Mouse (Mus musculus): ENCODE measurements around the gene Shisa8.

Gene Shisa8

DNA sequence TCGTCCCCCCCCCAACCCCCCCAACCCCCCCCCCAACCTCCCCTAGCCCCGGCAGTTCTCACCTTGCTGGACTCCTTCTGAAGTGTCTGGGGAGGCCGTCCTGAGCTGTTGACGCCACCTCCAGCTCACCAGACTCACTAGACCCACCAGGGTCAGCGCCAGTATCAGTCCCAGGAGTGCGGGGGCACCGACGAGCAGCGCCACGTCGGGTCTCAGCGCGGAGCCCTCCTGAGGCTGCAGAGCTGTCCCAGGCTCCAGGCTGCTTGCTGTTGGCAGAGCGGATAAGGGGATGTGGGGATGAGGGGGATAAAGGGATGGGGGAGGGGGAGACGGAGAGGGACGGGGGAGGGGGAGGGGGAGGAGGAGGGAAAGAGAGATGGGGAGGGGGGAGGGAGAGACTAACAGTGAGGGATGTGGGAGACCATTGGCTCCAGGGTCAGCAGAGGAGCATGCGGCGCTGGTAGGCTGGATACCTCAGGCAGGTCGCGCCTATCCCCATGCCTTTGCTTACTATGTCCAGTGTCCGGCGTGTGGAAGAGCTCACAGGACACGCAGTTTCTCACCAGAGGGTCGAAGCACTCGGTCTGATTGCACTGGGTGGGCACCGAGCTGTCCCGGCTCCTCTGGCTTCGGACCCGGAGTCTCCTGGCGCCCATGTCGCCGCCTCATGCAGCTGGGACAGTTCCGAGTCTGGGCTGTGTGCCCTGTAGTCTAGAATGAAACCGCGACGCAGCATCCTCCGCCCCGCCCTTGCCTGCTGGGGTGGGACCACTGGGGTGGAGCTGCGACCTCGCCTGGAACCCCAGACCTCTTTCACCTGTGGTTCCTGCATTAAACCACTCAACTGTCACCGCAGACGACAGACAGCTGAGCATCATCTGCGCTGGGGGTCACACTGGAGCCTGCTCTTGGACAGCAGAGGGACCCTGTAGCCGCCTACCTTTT lies 11.3 kb upstream of the Shisa8 start, which contains the start of gene Tnfrsf13c:
Gene Tnfrsf13c (minus strand): TSS at position 713 of the 945 bp plus-strand sequence.
- peak; percentile 43 to 47 for DNase-seq (ENCODE audit: low read depth in 2 of 2, low spot score in 2 of 2)

DNA sequence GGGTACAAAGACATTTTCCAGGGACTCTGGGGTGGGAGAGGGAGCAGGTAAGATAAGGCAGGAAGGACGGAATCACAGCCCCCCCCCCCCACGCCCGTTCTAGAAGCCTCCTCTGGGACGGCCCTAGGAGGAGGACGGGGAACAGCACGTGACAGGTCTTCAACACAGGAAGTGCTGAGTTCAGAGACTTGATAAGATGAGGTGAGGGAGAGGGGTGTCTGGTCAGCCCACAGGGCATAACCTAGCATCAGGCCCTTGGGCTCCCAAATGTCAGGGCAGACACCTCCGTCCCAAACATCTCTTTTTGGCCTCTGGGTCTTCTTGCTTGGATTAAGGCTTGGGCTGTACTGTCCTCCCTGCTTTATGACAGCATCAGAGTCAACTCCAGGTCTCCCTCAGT lies 10.6 kb upstream of the Shisa8 start:
- DNase-seq (ENCODE audit: low read depth in 2 of 2, low spot score in 2 of 2) = no peak

DNA sequence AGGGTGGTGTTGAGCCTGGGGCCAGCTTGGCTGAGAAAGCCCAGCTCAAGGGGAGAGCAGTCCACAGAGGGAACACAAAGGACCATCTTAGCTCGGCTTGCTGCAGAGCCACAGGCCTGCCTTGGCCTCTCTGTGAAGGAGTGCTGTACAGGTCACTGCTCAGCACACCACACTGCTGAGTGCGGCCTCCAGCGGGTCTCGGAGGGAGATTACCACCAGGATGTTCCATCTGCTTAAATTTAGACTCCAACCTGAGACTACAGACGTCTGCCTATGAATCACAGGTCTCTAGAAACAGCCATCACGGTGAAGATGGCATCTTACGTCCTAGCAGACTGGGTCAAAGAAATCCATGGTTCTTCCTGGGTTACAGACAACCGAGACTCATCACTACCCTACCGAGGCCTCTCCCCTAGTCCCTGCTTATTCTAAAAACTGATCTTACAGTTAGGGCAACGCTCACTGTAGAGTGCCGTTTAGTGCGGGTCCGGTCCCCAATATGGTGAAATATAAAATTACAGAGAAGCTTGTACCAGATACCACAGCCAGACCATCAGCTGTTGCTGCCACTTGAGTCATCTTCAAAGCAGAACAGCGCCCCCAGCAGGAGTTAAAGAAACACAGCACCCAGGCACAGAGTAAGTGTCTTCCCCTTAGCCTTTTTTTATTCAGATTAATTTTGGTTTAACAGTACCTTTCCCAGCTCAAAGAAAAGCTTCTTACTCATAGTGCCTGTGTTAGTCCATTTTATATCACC lies 8.7 kb upstream of the Shisa8 start:
- DNase-seq (ENCODE audit: low read depth in 2 of 2, low spot score in 2 of 2) = no peak

DNA sequence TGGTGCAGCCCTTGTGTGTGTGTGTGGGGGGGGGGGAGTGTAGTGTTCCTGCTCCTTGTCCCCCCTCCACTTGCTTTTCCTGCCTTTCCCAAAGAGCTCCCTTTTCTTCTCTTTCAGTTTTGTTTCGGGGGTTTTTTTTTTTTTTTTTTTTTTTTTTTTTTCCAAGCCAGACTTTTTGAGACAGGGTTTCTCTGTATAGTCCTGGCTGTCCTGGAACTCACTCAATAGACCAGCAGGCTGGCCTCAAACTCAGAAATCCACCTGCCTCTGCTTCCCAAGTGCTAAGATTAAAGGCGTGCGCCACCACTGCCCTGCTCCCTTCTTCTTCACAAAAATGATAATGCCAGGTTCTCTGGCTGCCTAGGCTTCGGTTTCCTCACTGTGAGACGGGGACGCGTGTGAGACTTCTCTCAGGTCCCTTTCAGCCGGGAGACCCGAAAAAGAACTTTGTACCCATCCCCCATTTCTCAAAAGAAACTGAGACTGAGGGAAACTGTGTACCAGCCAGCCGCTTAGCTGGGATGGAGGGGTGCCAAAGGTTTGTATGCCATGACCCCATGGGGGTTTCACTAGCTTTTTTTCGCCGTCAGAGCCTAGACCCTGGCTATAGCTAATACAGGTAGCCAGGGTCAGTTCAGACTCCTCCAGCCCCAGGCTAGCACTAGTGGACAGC lies 7.5 kb upstream of the Shisa8 start:
- no peak for DNase-seq (ENCODE audit: low read depth in 2 of 2, low spot score in 2 of 2)

DNA sequence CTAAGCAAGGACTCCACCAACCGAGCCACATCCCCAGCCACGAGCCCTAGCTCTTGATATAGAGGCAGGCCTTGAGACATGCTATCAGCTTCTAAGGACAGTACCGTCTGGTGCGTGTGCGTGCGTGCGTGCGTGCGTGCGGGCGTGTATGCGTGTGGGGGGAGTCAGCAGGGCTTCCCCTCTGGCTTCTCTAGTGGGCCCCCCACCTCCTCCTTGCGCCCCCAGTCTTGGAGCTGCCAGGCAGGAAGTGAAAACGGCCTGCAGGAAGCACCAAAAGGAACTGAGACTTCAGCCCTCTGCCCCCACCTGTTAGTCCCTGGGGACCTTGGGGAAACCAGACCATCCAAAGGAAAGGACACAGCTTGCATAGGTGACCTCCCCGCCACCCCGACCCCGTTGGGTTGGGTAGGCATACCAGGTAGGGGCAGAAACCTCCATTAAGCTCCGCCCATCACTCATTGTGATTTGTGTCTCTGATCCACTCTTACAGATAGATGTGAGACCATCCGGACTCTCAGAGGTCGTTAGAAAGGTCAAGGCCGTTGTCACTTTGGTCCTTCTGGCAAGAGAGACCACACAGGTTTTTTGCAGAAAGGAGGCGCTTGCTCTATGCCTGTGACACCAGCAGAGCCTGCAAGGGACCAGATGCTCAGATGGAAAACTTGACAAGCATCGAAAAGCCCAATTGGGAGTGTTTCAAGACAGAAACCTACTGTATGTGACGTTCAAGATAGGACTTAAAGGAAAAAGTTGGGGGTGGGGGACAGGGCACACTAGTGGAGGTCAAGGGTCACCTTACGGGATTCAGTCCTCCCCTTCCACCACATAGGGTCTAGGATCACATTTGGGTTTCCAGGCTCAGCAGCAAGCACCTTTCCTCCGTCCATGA lies 6.4 kb upstream of the Shisa8 start:
- DNase-seq (ENCODE audit: low read depth in 2 of 2, low spot score in 2 of 2) = no peak

DNA sequence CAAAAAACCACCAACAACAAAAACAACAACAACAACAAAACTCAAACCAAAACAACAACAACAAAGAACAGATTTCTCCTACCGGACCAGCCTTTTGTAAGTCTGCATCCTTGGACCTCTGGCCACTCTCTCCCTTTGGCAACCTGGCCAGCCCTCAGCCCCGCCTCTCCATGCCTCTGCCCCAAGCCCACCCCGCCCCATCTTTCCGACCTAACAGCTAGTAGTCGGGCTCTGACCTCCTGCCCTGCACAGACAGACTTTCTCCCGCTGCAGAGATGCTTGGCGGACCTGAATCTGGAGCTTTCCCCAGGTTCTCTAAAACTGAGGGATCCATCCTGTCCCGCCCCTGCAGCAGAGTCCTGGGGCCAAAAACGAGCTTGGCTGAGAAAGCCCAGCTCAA lies 5.4 kb upstream of the Shisa8 start:
- no peak for DNase-seq (ENCODE audit: low read depth in 2 of 2, low spot score in 2 of 2)

DNA sequence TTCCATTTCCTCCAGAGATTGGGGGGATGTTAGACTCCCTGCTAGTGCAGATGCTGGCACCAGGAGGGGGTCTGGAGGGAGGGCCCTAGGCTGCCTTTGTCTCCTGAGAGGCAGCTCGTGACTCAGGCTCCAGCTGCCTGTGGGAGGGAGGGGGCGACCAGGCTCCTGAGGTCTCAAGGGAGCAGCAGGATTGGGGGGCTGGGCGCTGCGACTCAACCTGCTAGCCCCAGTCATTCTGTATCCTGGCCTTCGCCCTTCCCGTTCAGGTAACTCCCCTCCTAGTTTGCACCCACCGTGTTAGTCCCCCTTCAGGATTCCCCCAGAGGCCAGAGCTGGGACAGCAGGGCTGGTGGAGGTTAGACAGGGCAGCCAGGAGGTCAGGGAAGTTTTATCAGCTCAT lies 4.4 kb upstream of the Shisa8 start:
- DNase-seq (ENCODE audit: low read depth in 2 of 2, low spot score in 2 of 2) = no peak

DNA sequence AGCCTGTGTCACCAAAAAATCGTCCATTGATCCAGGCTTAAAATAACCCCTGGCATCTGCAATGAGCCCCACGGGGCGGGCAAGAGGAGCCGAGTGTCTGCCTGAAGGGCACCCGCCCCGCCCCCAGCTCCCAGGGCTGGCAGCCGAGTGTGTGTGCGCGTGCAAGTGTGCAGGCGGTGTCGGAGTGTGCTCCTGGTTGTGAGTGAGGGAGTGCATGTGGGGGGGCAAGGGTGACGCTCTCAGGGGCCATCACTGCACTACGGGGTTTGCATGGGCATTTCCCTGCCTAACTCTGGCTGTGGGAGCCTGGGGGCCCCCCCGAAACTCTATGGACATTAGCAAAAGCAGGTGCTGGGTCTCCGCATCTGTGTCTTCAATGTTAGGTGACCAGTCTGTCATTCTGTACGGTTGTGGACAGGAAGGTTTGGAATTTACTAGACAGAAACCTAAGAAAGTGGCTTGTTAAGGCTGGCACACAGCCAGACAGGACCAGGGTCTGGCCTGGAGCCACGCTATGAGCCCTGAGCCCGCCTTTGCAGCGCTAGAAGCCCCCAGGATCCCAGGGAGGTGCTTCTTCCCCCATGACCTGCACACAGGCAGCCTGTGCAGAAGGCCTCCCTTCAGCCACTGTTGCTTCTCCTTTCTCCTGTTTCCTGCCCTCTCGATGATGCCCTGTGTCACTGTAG lies 3.7 kb upstream of the Shisa8 start:
- no peak for DNase-seq (ENCODE audit: low read depth in 2 of 2, low spot score in 2 of 2)

DNA sequence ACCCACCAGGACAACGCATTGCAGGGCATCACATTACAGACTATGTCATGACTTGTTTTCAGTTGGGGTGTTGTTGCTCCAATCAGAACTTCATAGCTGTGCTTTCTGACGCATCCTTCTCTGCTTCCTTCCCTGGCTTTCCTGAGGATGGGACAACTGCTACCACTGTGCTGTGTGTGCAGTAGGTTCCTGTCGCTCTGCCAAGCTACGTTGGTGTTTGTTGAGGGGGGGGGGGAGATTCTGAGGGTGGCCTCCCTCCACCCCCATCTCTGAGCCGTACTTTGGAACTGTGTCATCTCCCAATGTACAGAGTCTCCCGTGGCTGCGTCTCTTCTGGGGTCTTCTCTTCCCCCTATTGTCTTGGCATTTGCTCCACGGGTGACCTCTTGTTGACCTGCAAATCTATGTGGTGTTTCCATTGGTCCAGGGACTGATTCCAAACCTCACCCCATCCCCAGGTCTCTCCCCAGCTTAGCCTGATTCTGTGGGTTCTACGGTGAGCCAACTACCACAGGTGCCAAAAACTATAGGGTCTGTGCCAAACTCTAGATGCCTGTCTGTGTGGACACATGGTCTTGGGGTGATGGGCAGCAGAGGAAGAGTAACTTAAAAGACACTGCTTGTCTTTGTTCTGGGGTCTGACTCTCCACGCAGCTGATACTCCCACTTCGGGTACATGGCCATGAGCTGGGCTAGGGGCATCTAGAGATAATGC lies 2.9 kb upstream of the Shisa8 start:
- no peak for DNase-seq (ENCODE audit: low read depth in 2 of 2, low spot score in 2 of 2)

DNA sequence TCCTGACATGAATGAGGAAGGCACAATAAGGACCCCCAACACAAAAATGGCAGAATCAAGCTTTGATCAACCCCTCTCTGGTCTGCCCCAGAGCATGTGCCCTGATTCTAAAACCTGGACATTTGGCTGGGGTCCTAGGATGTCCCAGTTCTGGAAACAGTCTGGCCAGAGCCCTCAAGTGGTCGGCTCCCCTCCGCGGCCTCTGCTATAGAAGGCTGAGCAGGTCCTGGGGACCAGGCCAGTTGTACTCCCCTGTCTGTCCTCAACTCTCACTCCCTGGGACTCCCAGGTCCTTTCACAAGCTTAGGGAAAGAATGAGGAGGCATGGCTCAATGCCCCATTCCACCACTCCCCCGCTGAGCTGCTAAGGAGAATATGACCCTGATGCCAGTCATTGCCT lies 607 bp upstream of the Shisa8 start:
- no peak for DNase-seq (ENCODE audit: low read depth in 2 of 2, low spot score in 2 of 2)

DNA sequence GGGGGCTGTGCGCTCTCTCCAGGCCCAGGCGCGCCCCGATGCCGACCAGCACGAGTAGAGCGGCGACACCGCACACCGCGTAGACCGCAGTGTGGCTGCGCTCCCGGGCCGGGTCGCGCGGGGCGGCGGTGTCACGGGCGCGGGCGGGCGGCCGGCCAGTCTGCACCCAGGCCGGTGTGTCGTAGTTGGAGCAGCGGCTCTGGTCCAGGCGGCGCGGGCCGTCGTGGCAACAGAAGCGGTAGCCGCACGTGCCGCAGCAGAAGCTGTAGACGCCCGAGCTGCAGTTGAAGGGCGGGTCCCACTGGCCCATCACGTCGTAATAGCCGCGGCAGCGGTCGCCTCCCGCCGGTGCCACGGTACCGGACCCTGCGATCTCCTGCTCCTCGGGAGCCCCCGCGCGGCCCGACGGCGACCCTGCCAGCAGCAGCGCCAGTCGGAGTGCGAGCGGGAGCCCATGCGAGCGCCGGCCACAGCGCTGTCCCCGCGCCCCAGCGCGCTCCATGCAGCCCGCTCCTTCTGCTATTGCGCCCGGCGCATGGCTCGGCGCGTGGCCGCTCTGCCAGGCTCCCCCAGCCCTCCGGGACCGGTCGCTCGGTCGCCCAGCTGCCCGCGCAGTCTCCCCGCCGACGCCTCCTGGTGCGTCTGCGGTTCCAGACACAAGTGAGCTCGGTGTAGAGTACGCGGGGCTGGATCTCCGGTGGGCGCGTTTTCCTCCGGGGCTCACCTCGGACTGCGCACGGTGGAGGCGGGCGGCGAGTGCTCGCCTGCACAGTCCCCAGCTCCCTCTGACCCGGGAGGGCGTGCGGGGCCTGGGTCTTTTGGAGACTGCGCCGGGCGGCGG lies 484 bp downstream of the Shisa8 start:
- no peak for DNase-seq (ENCODE audit: low read depth in 2 of 2, low spot score in 2 of 2)

DNA sequence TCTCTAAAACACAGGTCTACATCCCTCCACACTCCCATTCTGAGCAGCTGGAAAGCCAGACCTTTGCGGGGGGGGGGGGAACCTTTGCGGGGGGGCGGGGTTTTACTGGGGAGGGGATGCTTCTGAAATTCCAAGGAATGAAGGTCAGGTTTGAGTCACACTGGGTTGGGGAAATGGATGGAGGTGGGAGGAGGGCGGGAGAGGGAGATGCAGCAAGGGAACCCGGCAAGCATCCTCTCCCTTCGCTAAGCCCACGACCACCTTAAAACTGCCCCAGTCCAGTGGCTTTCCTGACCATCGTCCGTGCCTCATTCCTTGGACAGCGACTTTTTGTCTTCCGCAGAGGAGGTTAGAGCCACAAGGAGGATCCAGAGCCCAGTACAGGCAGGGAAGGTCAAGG lies 1.3 kb downstream of the Shisa8 start:
- no peak for DNase-seq (ENCODE audit: low read depth in 2 of 2, low spot score in 2 of 2)

DNA sequence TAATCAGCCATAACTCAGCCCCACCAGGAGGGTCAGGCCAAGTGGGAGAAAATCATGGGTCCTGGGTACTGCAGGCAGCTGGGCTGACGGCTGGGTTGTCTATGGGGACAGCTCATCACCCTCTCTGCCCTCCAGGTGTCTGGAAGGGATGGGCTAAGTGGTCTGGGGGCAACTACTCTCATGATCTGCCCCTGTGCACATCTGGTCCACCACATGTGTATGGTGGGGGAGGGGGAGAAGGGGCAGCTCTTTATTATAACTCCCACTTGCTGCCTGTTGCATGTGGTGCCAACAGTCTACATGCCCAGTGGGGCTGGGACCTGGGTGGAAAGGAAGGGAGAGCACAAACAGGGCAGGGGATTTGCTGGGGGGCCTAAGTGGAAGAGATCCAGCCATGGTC lies 1.8 kb downstream of the Shisa8 start:
- no peak for DNase-seq (ENCODE audit: low read depth in 2 of 2, low spot score in 2 of 2)

DNA sequence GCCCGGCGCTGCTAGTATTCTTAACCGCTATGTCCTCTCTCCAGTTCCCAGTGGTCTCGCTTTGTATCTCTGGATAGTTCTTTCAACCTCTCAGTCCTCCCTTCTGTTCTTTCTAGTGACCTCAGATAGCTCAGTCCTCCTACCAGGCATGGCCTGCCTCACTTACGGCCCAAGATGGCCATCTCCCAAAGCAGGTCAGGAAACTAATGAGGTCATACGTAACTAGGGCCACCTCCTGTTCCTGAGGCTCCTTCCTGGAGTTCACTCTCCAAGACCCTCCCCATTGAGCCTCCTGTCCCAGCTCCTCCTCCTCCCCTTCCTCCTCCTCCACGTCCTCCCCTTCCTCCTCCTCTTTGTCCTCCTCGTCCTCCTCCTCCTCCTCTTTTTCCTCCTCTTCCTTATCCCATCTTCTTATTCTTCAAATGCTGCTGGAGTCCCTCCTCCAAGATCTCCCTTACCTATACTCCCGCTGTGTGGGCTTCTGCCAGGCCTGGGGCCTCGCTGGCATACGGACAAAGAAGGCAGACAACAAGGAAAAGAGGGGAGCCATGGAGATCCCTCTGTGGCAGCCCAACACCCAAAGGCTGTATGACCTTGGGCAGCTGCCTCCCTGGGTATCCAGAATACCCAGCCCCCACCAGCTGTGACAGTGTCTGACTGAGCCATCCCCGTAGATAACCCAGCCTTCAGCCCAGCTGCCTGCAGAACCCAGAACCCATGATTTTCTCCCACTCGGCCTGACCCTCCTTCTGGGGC lies 3.1 kb downstream of the Shisa8 start:
- no peak for DNase-seq (ENCODE audit: low read depth in 2 of 2, low spot score in 2 of 2)

DNA sequence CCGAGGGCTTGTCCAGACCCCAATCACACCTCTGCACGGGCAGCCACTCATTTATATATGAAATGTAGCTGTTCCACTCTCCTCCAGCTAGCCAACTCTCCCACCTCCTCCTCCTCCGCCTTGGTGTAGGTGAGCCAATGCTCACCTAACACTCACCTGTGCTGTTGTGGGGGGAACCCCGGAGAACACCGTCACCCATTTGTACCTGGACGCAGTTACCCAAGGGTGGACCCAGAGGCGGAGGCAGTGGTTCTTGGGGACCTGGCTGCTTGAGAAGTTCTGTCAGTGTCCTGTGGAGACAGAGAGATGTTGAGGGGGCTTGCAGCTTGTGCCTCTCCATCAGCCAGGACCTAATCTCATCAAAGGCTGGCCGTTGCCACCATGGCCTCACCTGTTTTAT lies 4.3 kb downstream of the Shisa8 start:
- no peak for DNase-seq (ENCODE audit: low read depth in 2 of 2, low spot score in 2 of 2)

DNA sequence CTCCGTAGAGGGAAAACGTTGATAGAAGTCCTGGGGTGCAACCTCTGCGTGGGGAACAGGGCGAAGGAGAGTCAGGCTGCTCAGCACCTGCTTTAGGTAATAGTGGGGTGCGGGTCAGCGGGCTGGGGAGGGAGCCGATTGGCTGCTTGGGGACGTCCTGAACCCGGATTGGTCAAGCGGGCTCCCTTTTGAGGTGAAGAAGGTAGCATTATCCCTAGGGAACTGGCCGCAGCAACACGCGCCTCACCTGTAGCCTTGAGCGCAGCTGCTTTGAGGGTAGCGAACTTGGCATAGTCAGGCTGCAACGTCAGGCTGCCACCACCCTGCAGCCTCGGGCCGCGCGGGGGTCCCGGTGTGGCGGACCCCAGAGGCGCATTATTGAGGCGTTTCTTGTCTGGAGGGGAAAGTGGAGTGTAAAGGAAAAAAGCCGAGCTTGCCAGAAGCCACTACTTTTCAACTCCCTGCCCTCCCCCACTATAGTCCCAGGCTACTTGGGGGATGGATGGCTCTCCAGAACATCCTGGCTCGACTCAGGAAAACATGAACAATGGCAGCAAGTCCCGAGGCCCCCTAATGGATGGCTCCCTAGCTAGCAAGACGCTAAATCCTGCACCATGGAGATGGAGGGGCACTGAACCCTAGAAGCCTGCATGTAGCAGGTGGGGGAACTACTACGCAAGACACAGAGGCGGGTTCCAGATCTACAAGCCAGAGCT lies 5.0 kb downstream of the Shisa8 start:
- no peak for DNase-seq (ENCODE audit: low read depth in 2 of 2, low spot score in 2 of 2)

DNA sequence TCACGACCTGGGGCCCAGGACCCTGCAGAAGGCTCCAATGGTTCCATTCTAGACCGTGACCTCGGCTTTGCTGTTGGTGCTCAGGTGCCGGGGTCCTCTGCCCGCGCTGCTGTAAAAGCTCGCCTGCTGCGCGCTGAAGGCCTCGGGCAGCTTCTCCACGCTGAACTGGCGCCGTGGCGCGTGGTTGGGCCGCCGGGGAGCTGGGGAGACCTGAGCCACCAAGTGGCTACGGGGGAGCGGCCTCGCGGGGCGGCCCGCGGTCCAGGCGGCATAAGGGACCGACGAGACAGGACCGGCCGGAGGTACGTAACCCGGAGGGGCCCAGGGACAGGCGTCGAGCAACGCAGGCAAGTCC lies 5.5 kb downstream of the Shisa8 start:
- no peak for DNase-seq (ENCODE audit: low read depth in 2 of 2, low spot score in 2 of 2)

Measured in CD8-positive naive resting alpha-beta T cell, adult 2 months (primary cell).